Mouse (Mus musculus) embryonic facial prominence, embryonic 13.5 days (tissue): Measurements from ENCODE around the gene Tspan5. TPM values are rescaled to one million over a fixed set of nuclear protein-coding genes. Genes with fewer than 3 reads are reported as not detected.
A peak's percentile ranks its signal among the peaks of the same experiment; 100 is the strongest.

ENCODE experiments used
- ATAC-seq: fragments of 200-750 bp; cut with Nextera tagmentation; 2 replicates; pipeline ENCODE4 v1.8.0; 2017; ENCODE audit warnings: low read depth; ENCODE audit not compliant: insufficient number of reproducible peaks, insufficient read depth, low FRiP score, low TSS enrichment
- H3K27ac ChIP-seq: fragments of 300-500 bp; sonication (generic); 2 replicates; pipeline ENCODE4 v1.5.1; 2015; ENCODE audit warnings: moderate library complexity, mild to moderate bottlenecking, inconsistent platforms
- H3K27me3 ChIP-seq: fragments of 300-500 bp; sonication (generic); 2 replicates; pipeline ENCODE4 v1.6.1; 2015; ENCODE audit warnings: mild to moderate bottlenecking, inconsistent platforms
- H3K36me3 ChIP-seq: fragments of 300-500 bp; sonication (generic); 2 replicates; pipeline ENCODE4 v1.6.1; 2015; ENCODE audit warnings: mild to moderate bottlenecking, inconsistent platforms
- H3K4me1 ChIP-seq: fragments of 300-500 bp; sonication (generic); 2 replicates; pipeline ENCODE4 v1.6.1; 2015; ENCODE audit warnings: inconsistent platforms
- H3K4me2 ChIP-seq: fragments of 300-500 bp; sonication (generic); 2 replicates; pipeline ENCODE4 v1.6.1; 2015; ENCODE audit warnings: moderate library complexity, mild to moderate bottlenecking, inconsistent platforms
- H3K4me3 ChIP-seq: fragments of 300-500 bp; sonication (generic); 2 replicates; pipeline ENCODE4 v1.5.1; 2015; ENCODE audit warnings: mild to moderate bottlenecking, inconsistent platforms
- H3K9ac ChIP-seq: fragments of 300-500 bp; sonication (generic); 2 replicates; pipeline ENCODE4 v1.6.1; 2015; ENCODE audit warnings: mild to moderate bottlenecking, inconsistent platforms
- H3K9me3 ChIP-seq: fragments of 300-500 bp; sonication (generic); 2 replicates; pipeline ENCODE4 v1.6.1; 2016; ENCODE audit warnings: inconsistent platforms
- WGBS: fragments of 180-500 bp; shearing (Covaris S2); methylation state at CpG from one replicate; pipeline ENCODE4 v1.1.7; 2015; ENCODE audit warnings: mixed read lengths; 5-methylcytosine and 5-hydroxymethylcytosine counted together
- polyA plus RNA-seq: library from polyadenylated mRNA; unstranded; fragments of >200 nt; fragmentation: Nextera tagmentation; extraction: Ambion mirVana; gene quantifications from 2 replicates; pipeline ENCODE4 v1.2.1, GENCODE M21; 2015

The Tspan5 gene
- polyA plus RNA-seq, 1 experiment from 2014 or later: 28.0 TPM

DNA sequence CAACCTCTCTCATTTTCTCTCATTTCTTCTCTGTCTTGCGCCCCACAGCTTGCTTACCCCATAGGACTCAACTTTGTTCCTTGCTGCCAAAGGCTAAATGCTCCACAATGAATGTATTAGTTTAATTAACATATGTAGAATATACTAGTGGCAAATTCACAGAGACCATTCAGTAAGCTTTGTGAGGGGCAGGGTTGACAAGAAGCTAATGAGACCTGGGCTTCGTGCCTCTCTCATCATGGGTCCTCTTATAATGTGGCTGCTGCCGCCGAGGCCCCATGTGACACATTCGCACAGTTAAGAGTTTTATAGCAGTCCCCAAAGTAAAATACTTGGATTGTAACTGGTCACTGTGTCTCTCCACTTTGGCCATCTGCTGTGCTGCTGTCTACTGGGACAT lies 25.0 kb upstream of the Tspan5 start:
- no peak for ATAC-seq
- H3K4me3 ChIP-seq: no peak overlapping the region
- no peak overlapping the region for H3K9ac ChIP-seq
- no peaks in the 10 kb centered on the region for H3K4me1 ChIP-seq
- no peak overlapping the region for H3K4me2 ChIP-seq
- no peaks in the 10 kb centered on the region for H3K27me3 ChIP-seq
- H3K36me3 ChIP-seq: no peaks in the 10 kb centered on the region
- 90% methylated on average over 5 of the region's 5 CpGs for WGBS
- H3K27ac ChIP-seq: no peak overlapping the region
- H3K9me3 ChIP-seq: no peaks in the 10 kb centered on the region

DNA sequence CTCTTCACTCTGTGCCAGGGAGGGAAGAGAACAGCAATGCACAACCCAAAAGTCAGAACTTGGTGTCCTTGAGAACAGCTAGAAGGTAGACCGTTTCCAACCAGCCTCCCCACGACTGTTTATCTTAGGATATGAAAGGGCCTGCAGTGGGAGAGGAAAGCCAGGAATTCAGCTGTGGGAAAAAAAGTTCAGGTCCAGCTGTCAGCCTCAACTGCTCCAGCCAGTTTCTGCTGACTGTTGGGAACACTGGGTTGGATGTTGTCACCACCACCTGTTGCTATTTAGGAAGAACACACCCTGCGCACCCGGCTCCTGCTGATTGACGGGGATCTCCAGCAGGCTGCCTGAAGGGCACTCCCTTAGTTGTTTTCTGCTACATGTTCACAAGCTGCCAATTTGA lies 19.8 kb upstream of the Tspan5 start:
- no peak overlapping the region for H3K4me3 ChIP-seq
- no peaks in the 10 kb centered on the region for H3K4me1 ChIP-seq
- H3K9me3 ChIP-seq: no peaks in the 10 kb centered on the region
- H3K9ac ChIP-seq: no peak overlapping the region
- no peak overlapping the region for H3K27ac ChIP-seq
- no peaks in the 10 kb centered on the region for H3K27me3 ChIP-seq
- WGBS: 68% methylated on average over 5 of the region's 5 CpGs
- H3K36me3 ChIP-seq: no peaks in the 10 kb centered on the region
- ATAC-seq: no peak
- H3K4me2 ChIP-seq: no peak overlapping the region

DNA sequence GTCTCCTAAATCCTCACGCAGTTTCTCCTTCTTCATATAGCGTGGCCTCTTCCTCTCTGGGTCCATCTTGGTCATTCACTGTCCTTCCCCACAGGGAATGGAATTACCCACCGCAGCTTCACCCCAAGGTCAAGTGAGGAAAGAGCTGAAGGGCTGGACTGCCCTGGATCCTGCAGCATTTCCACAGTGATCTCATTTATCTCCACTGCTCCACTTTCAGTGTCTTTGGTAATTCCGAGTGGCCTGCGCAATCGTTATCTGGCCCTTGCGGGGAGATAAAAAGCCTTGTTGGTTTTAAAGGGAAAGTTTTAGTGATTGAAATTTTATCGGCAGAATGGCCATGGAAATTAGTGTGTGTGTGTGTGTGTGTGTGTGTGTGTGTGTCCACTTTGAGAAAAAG lies 14.4 kb upstream of the Tspan5 start:
- Histone ChIP-seq H3K4me1 (no peaks in the 10 kb centered on the region), H3K9ac (no peak overlapping the region), H3K36me3 (no peaks in the 10 kb centered on the region), H3K27ac (no peak overlapping the region), H3K27me3 (no peaks in the 10 kb centered on the region), H3K9me3 (no peaks in the 10 kb centered on the region), H3K4me3 (no peak overlapping the region), H3K4me2 (no peak overlapping the region)
- 88% methylated on average over 8 of the region's 8 CpGs for WGBS
- no peak for ATAC-seq

DNA sequence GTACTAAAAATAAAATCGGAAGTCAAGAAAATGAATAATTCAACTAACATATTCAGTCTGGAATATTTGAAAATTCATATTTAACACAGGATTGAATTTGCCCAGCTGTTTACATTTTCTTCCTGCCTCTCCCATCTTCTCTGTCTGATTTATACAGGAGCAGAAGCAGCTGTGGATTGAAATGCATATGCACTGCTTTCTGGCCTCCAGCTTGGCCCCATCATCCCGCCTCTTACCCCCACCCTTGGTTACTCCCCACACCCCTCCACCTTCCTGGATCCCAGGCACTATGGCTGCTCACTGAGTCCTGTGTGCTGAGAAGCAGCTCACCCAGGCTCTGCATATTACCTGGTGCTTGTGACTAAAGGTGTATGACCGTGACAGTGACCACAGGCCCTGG lies 13.2 kb upstream of the Tspan5 start:
- no peaks in the 10 kb centered on the region for H3K27me3 ChIP-seq
- WGBS: 74% methylated on average over 3 of the region's 3 CpGs
- no peak for ATAC-seq

DNA sequence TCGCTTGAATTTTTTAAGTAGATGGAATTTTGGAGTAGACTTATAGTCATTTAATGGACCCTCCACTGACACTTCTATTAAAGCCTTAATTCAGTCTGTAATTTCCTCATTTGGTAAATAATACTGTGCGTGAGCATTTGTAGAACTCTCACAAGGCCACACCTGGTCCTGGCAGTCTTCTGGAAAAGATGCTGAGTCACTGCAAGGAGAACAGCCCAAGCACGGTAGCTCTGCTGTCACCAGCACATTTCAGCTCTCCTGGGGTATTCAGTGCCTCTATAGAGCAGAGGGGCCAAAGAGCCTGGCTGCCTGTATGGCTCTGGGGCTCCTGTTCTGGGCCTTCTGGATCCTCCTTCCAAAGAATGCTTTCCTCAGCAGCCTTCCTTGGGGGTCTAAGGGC lies 11.2 kb upstream of the Tspan5 start:
- WGBS: 66% methylated on average over 3 of the region's 3 CpGs

More for the DNA sequence above, 13.2 kb upstream of the Tspan5 start:
- no peaks in the 10 kb centered on the region for H3K9me3 ChIP-seq
- H3K4me1 ChIP-seq: no peaks in the 10 kb centered on the region
- H3K27ac ChIP-seq: no peak overlapping the region
- H3K9ac ChIP-seq: no peak overlapping the region
- no peak overlapping the region for H3K4me3 ChIP-seq
- no peaks in the 10 kb centered on the region for H3K36me3 ChIP-seq
- no peak overlapping the region for H3K4me2 ChIP-seq

DNA sequence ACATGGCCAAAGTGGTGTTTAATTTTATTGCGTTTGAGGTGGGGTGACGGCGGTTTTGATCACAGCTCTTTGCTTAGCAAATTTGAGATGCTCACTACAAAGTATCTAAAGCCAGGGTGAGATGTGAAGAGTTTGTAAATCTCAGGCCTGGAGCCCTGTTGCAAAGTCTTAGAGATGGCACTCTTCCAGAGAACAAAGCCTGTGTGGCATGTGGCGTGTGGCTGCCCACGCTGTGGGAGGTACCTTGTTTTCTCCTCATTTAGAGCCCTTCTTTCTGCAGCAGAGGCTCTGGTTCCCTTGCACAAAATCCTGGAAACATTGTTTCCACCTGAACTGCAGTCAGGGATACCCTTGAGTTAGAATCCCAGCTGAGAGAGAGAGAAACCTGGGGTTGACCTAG lies 6.2 kb upstream of the Tspan5 start:
- no peak overlapping the region for H3K4me2 ChIP-seq
- peaks cover 5% of the 10 kb centered on the region; the same call in 1 of the 2 replicates for H3K4me1 ChIP-seq
- WGBS: 93% methylated on average over 5 of the region's 5 CpGs
- no peak overlapping the region for H3K4me3 ChIP-seq
- peaks cover 6% of the 10 kb centered on the region for H3K27me3 ChIP-seq
- H3K36me3 ChIP-seq: no peaks in the 10 kb centered on the region
- no peak for ATAC-seq
- H3K9me3 ChIP-seq: no peaks in the 10 kb centered on the region
- no peak overlapping the region for H3K27ac ChIP-seq
- H3K9ac ChIP-seq: no peak overlapping the region

More for the DNA sequence above, 11.2 kb upstream of the Tspan5 start:
- no peaks in the 10 kb centered on the region for H3K27me3 ChIP-seq
- no peak overlapping the region for H3K27ac ChIP-seq
- H3K4me1 ChIP-seq: peaks cover 5% of the 10 kb centered on the region; the same call in 1 of the 2 replicates
- no peak overlapping the region for H3K4me3 ChIP-seq
- H3K4me2 ChIP-seq: no peak overlapping the region
- no peak overlapping the region for H3K9ac ChIP-seq
- ATAC-seq: no peak
- H3K9me3 ChIP-seq: no peaks in the 10 kb centered on the region
- no peaks in the 10 kb centered on the region for H3K36me3 ChIP-seq

DNA sequence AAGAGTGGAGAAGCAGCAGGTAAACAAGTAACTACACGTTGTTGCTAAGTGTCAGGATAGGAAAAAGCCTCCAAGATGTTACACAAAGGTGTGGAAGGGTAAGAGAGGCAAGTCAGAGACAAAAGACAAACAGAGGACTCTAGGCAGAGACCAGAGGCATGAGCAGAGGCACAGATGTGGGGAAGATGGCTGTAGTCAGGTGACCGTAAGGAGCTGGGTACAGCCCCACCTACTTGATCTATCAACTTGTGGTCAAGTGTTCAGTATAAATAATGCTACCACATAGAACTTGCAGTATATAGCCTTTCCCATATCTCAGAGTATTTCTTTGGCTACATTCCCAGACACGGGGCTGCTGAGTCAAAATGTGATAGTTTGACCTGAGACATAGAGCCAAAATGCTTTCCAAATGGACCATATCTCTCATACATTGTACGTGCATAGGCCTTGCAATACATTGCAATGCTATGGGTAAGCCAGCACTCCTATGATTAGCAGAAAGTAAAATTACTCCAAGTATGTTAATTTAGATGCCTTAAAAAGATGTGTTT lies 2.8 kb upstream of the Tspan5 start:
- H3K36me3 ChIP-seq: no peaks in the 10 kb centered on the region
- H3K9ac ChIP-seq: no peak overlapping the region
- peaks cover 13% of the 10 kb centered on the region for H3K27me3 ChIP-seq
- no peak for ATAC-seq
- no peaks in the 10 kb centered on the region for H3K9me3 ChIP-seq
- WGBS: 81% methylated on average over 4 of the region's 4 CpGs
- H3K27ac ChIP-seq: no peak overlapping the region
- no peak overlapping the region for H3K4me3 ChIP-seq
- no peak overlapping the region for H3K4me2 ChIP-seq
- peaks cover 20% of the 10 kb centered on the region for H3K4me1 ChIP-seq

DNA sequence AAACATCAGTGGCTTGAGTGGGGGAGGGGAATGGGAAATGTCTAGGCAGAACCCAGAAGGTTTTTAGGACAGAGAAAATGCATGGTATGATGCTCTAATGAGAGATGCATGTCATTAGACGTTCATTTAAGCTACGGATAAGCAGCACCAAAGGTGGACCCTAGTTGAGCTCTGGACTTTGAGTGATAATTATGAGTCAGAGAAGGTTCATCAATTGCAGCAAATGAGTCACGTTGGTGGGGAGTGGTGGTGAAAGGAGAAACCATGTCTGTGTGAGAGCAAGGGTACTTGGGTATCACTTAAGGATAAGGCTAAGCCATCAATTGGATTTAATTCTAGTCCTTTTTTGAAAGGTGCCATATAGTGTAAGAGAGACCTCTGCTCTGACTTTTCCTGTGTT lies 1.7 kb upstream of the Tspan5 start:
- 68% methylated on average over 3 of the region's 3 CpGs for WGBS
- H3K27me3 ChIP-seq: peaks cover 13% of the 10 kb centered on the region
- ATAC-seq: no peak
- no peaks in the 10 kb centered on the region for H3K9me3 ChIP-seq
- H3K4me1 ChIP-seq: peaks cover 27% of the 10 kb centered on the region
- no peak overlapping the region for H3K27ac ChIP-seq
- no peak overlapping the region for H3K4me2 ChIP-seq
- no peak overlapping the region for H3K9ac ChIP-seq
- H3K4me3 ChIP-seq: no peak overlapping the region
- no peaks in the 10 kb centered on the region for H3K36me3 ChIP-seq

DNA sequence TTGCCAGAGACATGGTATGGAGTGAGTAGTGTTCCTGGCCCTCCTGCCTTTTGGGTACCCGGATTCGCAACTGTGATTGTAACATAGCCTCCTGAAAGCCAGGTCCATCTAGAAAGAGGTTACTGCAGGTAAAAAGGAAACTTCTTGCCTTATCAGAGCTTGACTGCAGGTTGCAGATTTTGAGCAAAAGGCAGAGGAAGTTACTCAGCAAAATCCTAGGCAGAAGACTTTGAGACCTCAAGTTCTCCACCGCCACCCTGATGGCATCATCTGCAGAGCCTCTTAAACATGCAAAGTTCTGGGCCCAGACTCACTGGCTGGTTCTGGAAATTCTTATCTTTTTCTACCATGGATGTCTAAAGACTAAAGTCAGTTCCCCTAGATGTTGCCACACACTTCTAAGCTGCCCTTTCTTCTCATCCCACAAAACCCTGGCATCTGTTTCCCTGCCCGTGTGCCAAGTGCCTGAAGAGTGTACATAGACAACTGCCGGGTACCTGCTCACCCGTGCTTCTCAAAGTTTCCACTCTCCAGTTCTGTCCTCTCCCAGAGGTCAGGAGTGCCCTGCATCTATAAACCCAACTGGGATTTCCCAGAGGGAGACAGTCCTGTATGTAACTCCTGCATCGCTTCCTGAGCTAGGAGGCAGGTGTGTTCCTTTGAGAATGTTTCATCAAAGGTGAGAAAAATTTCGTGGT lies 1.0 kb upstream of the Tspan5 start:
- peaks cover 30% of the 10 kb centered on the region for H3K4me1 ChIP-seq
- H3K9ac ChIP-seq: peak overlapping the region; percentile 83; the same call in 1 of the 2 replicates
- H3K36me3 ChIP-seq: no peaks in the 10 kb centered on the region
- H3K4me2 ChIP-seq: peak overlapping the region; percentile 78
- WGBS: 68% methylated on average over 8 of the region's 8 CpGs
- peak overlapping the region; percentile 66; the same call in 1 of the 2 replicates for H3K4me3 ChIP-seq
- H3K9me3 ChIP-seq: no peaks in the 10 kb centered on the region
- H3K27ac ChIP-seq: no peak overlapping the region
- no peak for ATAC-seq
- H3K27me3 ChIP-seq: peaks cover 13% of the 10 kb centered on the region

DNA sequence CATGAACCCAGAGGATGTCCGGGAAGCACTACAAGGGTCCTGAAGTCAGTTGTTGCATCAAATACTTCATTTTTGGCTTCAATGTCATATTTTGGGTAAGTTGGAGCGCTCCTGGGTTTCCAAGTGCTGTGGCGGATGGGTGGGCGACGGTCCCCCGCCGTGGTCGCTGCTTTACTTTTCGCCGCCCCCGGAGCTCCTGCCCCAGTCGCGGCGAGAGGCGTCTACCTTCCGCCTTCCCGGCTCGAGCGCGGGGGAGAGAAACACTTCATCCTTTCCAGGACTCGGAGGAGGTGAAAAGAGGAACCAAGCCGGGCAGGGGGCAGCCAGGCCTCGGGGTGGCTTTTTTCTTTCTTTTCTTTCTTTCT lies 553 bp downstream of the Tspan5 start:
- peak overlapping the region; percentile 66 for H3K4me3 ChIP-seq
- peak overlapping the region; percentile 66 for H3K27ac ChIP-seq
- H3K4me1 ChIP-seq: peaks cover 30% of the 10 kb centered on the region
- H3K36me3 ChIP-seq: no peaks in the 10 kb centered on the region
- peak overlapping the region; percentile 83 for H3K9ac ChIP-seq
- H3K27me3 ChIP-seq: peaks cover 13% of the 10 kb centered on the region
- WGBS: 1% methylated on average over 23 of the region's 23 CpGs
- peak overlapping the region; percentile 78 for H3K4me2 ChIP-seq
- H3K9me3 ChIP-seq: no peaks in the 10 kb centered on the region
- ATAC-seq: no peak

DNA sequence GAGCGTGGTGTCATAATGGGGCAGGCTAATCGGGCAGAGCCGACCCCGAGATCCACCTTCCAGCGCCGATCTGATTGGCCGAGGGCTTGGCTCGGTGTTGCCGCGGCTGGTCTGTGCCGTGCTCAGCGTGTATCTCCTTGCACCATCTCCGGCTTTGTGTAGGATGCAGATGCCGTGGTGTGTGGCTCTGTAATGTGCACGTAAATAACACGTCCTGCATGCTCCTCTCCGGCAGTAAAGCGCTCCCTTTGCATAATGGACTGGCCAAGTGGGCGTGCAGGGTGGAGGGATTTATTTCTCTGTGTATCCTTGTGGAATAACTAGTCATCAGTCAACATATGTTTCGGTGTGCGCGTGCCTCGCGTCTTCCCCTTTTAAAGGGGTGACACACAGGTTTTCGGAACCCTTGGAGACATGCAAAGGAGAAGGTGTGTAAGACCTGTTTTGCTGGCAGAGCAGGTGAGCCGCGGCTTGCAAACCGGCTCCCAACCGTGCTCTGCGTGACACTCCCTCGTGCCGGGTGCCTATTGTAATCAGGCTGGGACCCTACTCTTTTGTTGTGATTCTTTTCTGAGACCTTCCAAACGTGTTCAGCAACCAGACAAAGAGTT lies 1.2 kb downstream of the Tspan5 start:
- peak overlapping the region; percentile 83 for H3K9ac ChIP-seq
- H3K27me3 ChIP-seq: peaks cover 13% of the 10 kb centered on the region
- H3K4me2 ChIP-seq: peak overlapping the region; percentile 78
- peaks cover 30% of the 10 kb centered on the region for H3K4me1 ChIP-seq
- no peaks in the 10 kb centered on the region for H3K36me3 ChIP-seq
- no peaks in the 10 kb centered on the region for H3K9me3 ChIP-seq
- under 1% methylated on average over 33 of the region's 33 CpGs for WGBS
- peak; percentile 56; the same call in 1 of the 2 replicates for ATAC-seq
- peak overlapping the region; percentile 45; the same call in 1 of the 2 replicates for H3K27ac ChIP-seq
- peak overlapping the region; percentile 66 for H3K4me3 ChIP-seq
